Mouse (Mus musculus) kidney, adult 2 months (tissue): ENCODE data around the gene Casp9. TPM values are rescaled to one million over a fixed set of nuclear protein-coding genes. Genes with fewer than 3 reads are reported as not detected.
A peak's percentile ranks its signal among the peaks of the same experiment; 100 is the strongest.

Experiments used
- DNase-seq: peaks from one replicate; pipeline ENCODE4 v3.0.0; 2021
- H3K27ac ChIP-seq: fragments of 200-500 bp; 2 replicates; pipeline ENCODE4 v1.5.1; 2012; ENCODE audit warnings: low read depth, low read length, control low read depth, inconsistent platforms; ENCODE audit not compliant: insufficient read depth
- H3K27me3 ChIP-seq: fragments of 200-500 bp; replicated peaks from 2 replicates; pipeline ENCODE4 v1.6.1; 2012; ENCODE audit warnings: mild to moderate bottlenecking, moderate library complexity, low read length, inconsistent platforms; ENCODE audit not compliant: control insufficient read depth, insufficient read depth
- H3K36me3 ChIP-seq: fragments of 200-500 bp; 2 replicates; pipeline ENCODE4 v1.6.1; 2012; ENCODE audit warnings: mild to moderate bottlenecking, moderate library complexity, low read length, inconsistent platforms; ENCODE audit not compliant: control insufficient read depth, insufficient read depth
- H3K4me1 ChIP-seq: fragments of 200-500 bp; 2 replicates; pipeline ENCODE4 v1.6.1; 2011; ENCODE audit warnings: low read length; ENCODE audit not compliant: control insufficient read depth, insufficient read depth
- H3K4me3 ChIP-seq: fragments of 200-500 bp; 2 replicates; pipeline ENCODE4 v1.5.1; 2011; ENCODE audit warnings: mild to moderate bottlenecking, low read depth, low read length, control low read depth; ENCODE audit not compliant: insufficient read depth
- CTCF ChIP-seq: fragments of 200-500 bp; conservative IDR thresholded peaks from 2 replicates; pipeline ENCODE4 v1.5.1; 2011; ENCODE audit warnings: low read depth, mild to moderate bottlenecking, control low read depth, low read length, moderate library complexity, mixed read lengths; ENCODE audit not compliant: insufficient read depth, insufficient read length
- POLR2A ChIP-seq: fragments of 200-500 bp; IDR thresholded peaks from one replicate; pipeline ENCODE4 v1.6.1; 2011; ENCODE audit warnings: low read depth, low read length, control low read depth
- WGBS: fragments of 180-500 bp; shearing (Covaris S2); methylation state at CpG from one replicate; pipeline ENCODE4 v1.1.7; 2018; 5-methylcytosine and 5-hydroxymethylcytosine counted together
- polyA plus RNA-seq: library from polyadenylated mRNA; depleted of rRNA; stranded (reverse); fragments of >200 nt; gene quantifications from 2 replicates; pipeline ENCODE4 v1.2.3, GENCODE M21; 2012

Casp9 gene
- polyA plus RNA-seq, 1 experiment = 22.2 TPM

GRCm38 (mm10) chr4:141755375-141755930 lies 38.0 kb upstream of the Casp9 start:
- H3K27me3 ChIP-seq = no peaks in the 10 kb centered on the region
- no peak for TF ChIP-seq CTCF
- no peak for TF ChIP-seq POLR2A
- H3K4me1 ChIP-seq = no peaks in the 10 kb centered on the region
- no peak overlapping the region for H3K4me3 ChIP-seq
- no peaks in the 10 kb centered on the region for H3K36me3 ChIP-seq
- H3K27ac ChIP-seq = no peak overlapping the region
- peak; percentile 46 for DNase-seq
- 80% methylated on average over 19 of the region's 19 CpGs for WGBS

- WGBS = 97% methylated on average over 3 of the region's 3 CpGs
- H3K36me3 ChIP-seq = no peaks in the 10 kb centered on the region
- H3K4me1 ChIP-seq = no peaks in the 10 kb centered on the region; the same call in 1 of the 2 replicates
- no peak for DNase-seq
- H3K4me3 ChIP-seq = no peak overlapping the region
- H3K27me3 ChIP-seq = no peaks in the 10 kb centered on the region
- no peak overlapping the region for H3K27ac ChIP-seq
- no peak for TF ChIP-seq POLR2A
- TF ChIP-seq CTCF = no peak
These were observed 36.3 kb upstream of the Casp9 start for GRCm38 (mm10) chr4:141757124-141757523.

- Histone ChIP-seq H3K36me3 (no peaks in the 10 kb centered on the region; the same call in 1 of the 2 replicates), H3K27me3 (no peaks in the 10 kb centered on the region), H3K27ac (no peak overlapping the region), H3K4me1 (no peaks in the 10 kb centered on the region; the same call in 1 of the 2 replicates), H3K4me3 (no peak overlapping the region)
- WGBS = 72% methylated on average over 6 of the region's 6 CpGs
- DNase-seq = no peak
- TF ChIP-seq CTCF = no peak
- no peak for TF ChIP-seq POLR2A
These were observed 34.4 kb upstream of the Casp9 start for GRCm38 (mm10) chr4:141758874-141759542.

- H3K4me3 ChIP-seq = no peak overlapping the region
- H3K27ac ChIP-seq = no peak overlapping the region
- no peaks in the 10 kb centered on the region for H3K27me3 ChIP-seq
- no peaks in the 10 kb centered on the region; the same call in 1 of the 2 replicates for H3K36me3 ChIP-seq
- TF ChIP-seq POLR2A (no peak), CTCF (no peak)
- 61% methylated on average over 4 of the region's 4 CpGs for WGBS
- H3K4me1 ChIP-seq = no peaks in the 10 kb centered on the region; the same call in 1 of the 2 replicates
- DNase-seq = peak; percentile 59
These were observed 32.5 kb upstream of the Casp9 start for GRCm38 (mm10) chr4:141760942-141761341.

GRCm38 (mm10) chr4:141762102-141762598 lies 31.3 kb upstream of the Casp9 start:
- H3K36me3 ChIP-seq = no peaks in the 10 kb centered on the region; the same call in 1 of the 2 replicates

GRCm38 (mm10) chr4:141763476-141763875 lies 29.9 kb upstream of the Casp9 start:
- 92% methylated on average over 12 of the region's 12 CpGs for whole genome bisulfite sequencing
- H3K36me3 ChIP-seq = no peaks in the 10 kb centered on the region; the same call in 1 of the 2 replicates
- TF ChIP-seq CTCF (no peak), POLR2A (no peak)

More at GRCm38 (mm10) chr4:141762102-141762598, 31.3 kb upstream of the Casp9 start:
- no peak for TF ChIP-seq POLR2A
- no peak for TF ChIP-seq CTCF
- 82% methylated on average over 13 of the region's 13 CpGs for WGBS
- Histone ChIP-seq H3K27ac (no peak overlapping the region), H3K4me3 (no peak overlapping the region), H3K4me1 (no peaks in the 10 kb centered on the region; the same call in 1 of the 2 replicates), H3K27me3 (no peaks in the 10 kb centered on the region)
- DNase-seq = peak; percentile 33

GRCm38 (mm10) chr4:141765008-141765407 lies 28.4 kb upstream of the Casp9 start:
- Histone ChIP-seq H3K4me3 (no peak overlapping the region), H3K4me1 (no peaks in the 10 kb centered on the region; the same call in 1 of the 2 replicates), H3K27ac (no peak overlapping the region), H3K36me3 (no peaks in the 10 kb centered on the region; the same call in 1 of the 2 replicates), H3K27me3 (no peaks in the 10 kb centered on the region)
- no peak for DNase-seq
- 85% methylated on average over 3 of the region's 3 CpGs for WGBS
- TF ChIP-seq POLR2A = no peak
- no peak for TF ChIP-seq CTCF

More at GRCm38 (mm10) chr4:141763476-141763875, 29.9 kb upstream of the Casp9 start:
- H3K27me3 ChIP-seq = no peaks in the 10 kb centered on the region
- DNase-seq = no peak
- H3K4me3 ChIP-seq = no peak overlapping the region
- no peaks in the 10 kb centered on the region; the same call in 1 of the 2 replicates for H3K4me1 ChIP-seq
- no peak overlapping the region for H3K27ac ChIP-seq
